Mouse (Mus musculus): ENCODE data around the gene Adcy5. TPM values are rescaled to one million over a fixed set of nuclear protein-coding genes. Genes with fewer than 3 reads are reported as not detected.

The Adcy5 gene
- polyA plus RNA-seq, 2 experiments, result 0.10 to 0.32 TPM

- Histone ChIP-seq H3K4me1 (replicated peaks; ENCODE audit: control insufficient read depth in 2 of 2, insufficient read depth in 2 of 2, low read length in 1 of 2) (no peaks in the 10 kb centered on the region), H3K27me3 (ENCODE audit: control insufficient read depth, insufficient read depth, low read length) (no peaks in the 10 kb centered on the region), H3K4me2 (ENCODE audit: low read depth) (no peak overlapping the region), H3K36me3 (replicated peaks; ENCODE audit: control insufficient read depth, insufficient read depth, low read depth) (no peaks in the 10 kb centered on the region), H3K9ac (replicated peaks) (no peak overlapping the region), H3K27ac (no peak overlapping the region), H3K9me3 (ENCODE audit: control insufficient read depth, low read length) (no peaks in the 10 kb centered on the region), H3K4me3 (ENCODE audit: insufficient read depth in 1 of 2, low read depth in 2 of 2, low read length in 2 of 2) (no peak overlapping the region)
- WGBS (ENCODE audit: insufficient replicate concordance), result 63% methylated on average over 3 of the region's 3 CpGs
- no peak for TF ChIP-seq CTCF (IDR thresholded peaks at IDR 0.05; ENCODE audit: low read depth)
- TF ChIP-seq EP300 (IDR thresholded peaks at IDR 0.05; ENCODE audit: low read depth), result no peak
- ATAC-seq (ENCODE audit: insufficient read depth) (no peak), DNase-seq (ENCODE audit: low read depth in 3 of 3, low spot score in 3 of 3) (no peak)
These were observed 54.1 kb downstream of the Adcy5 start for GRCm38 (mm10) chr16:35208796-35209195.

- DNase-seq (ENCODE audit: low read depth in 3 of 3, low spot score in 3 of 3) (no peak), ATAC-seq (ENCODE audit: insufficient read depth) (no peak)
- H3K4me2 ChIP-seq (ENCODE audit: low read depth), result no peak overlapping the region
- no peaks in the 10 kb centered on the region for H3K4me1 ChIP-seq (replicated peaks; ENCODE audit: control insufficient read depth in 2 of 2, insufficient read depth in 2 of 2, low read length in 1 of 2)
- no peak overlapping the region for H3K27ac ChIP-seq
- H3K36me3 ChIP-seq (replicated peaks; ENCODE audit: control insufficient read depth, insufficient read depth, low read depth), result no peaks in the 10 kb centered on the region
- no peak for TF ChIP-seq CTCF (IDR thresholded peaks at IDR 0.05; ENCODE audit: low read depth)
- TF ChIP-seq EP300 (IDR thresholded peaks at IDR 0.05; ENCODE audit: low read depth), result no peak
- H3K4me3 ChIP-seq (ENCODE audit: insufficient read depth in 1 of 2, low read depth in 2 of 2, low read length in 2 of 2), result no peak overlapping the region
- 72% methylated on average over 5 of the region's 5 CpGs for WGBS (ENCODE audit: insufficient replicate concordance)
- no peaks in the 10 kb centered on the region for H3K9me3 ChIP-seq (ENCODE audit: control insufficient read depth, low read length)
- H3K27me3 ChIP-seq (ENCODE audit: control insufficient read depth, insufficient read depth, low read length), result no peaks in the 10 kb centered on the region
- no peak overlapping the region for H3K9ac ChIP-seq (replicated peaks)
These were observed 55.1 kb downstream of the Adcy5 start for GRCm38 (mm10) chr16:35209753-35210152.

- ATAC-seq (ENCODE audit: insufficient read depth), result no peak
These were observed 60.4 kb downstream of the Adcy5 start for GRCm38 (mm10) chr16:35215047-35215446.

GRCm38 (mm10) chr16:35215498-35215897 lies 60.8 kb downstream of the Adcy5 start:
- no peaks in the 10 kb centered on the region for H3K4me1 ChIP-seq (replicated peaks; ENCODE audit: control insufficient read depth in 2 of 2, insufficient read depth in 2 of 2, low read length in 1 of 2)
- 54% methylated on average over 5 of the region's 5 CpGs for WGBS (ENCODE audit: insufficient replicate concordance)
- H3K9me3 ChIP-seq (ENCODE audit: control insufficient read depth, low read length), result no peaks in the 10 kb centered on the region
- no peak overlapping the region for H3K4me2 ChIP-seq (ENCODE audit: low read depth)
- H3K36me3 ChIP-seq (replicated peaks; ENCODE audit: control insufficient read depth, insufficient read depth, low read depth), result no peaks in the 10 kb centered on the region
- no peak for DNase-seq (ENCODE audit: low read depth in 3 of 3, low spot score in 3 of 3)
- H3K27ac ChIP-seq, result no peak overlapping the region
- TF ChIP-seq EP300 (IDR thresholded peaks at IDR 0.05; ENCODE audit: low read depth) (no peak), CTCF (IDR thresholded peaks at IDR 0.05; ENCODE audit: low read depth) (no peak)
- no peak overlapping the region for H3K4me3 ChIP-seq (ENCODE audit: insufficient read depth in 1 of 2, low read depth in 2 of 2, low read length in 2 of 2)
- H3K27me3 ChIP-seq (ENCODE audit: control insufficient read depth, insufficient read depth, low read length), result no peaks in the 10 kb centered on the region
- ATAC-seq (ENCODE audit: insufficient read depth), result no peak
- no peak overlapping the region for H3K9ac ChIP-seq (replicated peaks)

More at GRCm38 (mm10) chr16:35215047-35215446, 60.4 kb downstream of the Adcy5 start:
- no peak for DNase-seq (ENCODE audit: low read depth in 3 of 3, low spot score in 3 of 3)
- H3K27ac ChIP-seq, result no peak overlapping the region
- H3K4me1 ChIP-seq (replicated peaks; ENCODE audit: control insufficient read depth in 2 of 2, insufficient read depth in 2 of 2, low read length in 1 of 2), result no peaks in the 10 kb centered on the region
- H3K4me2 ChIP-seq (ENCODE audit: low read depth), result no peak overlapping the region
- no peak overlapping the region for H3K9ac ChIP-seq (replicated peaks)
- H3K27me3 ChIP-seq (ENCODE audit: control insufficient read depth, insufficient read depth, low read length), result no peaks in the 10 kb centered on the region
- H3K4me3 ChIP-seq (ENCODE audit: insufficient read depth in 1 of 2, low read depth in 2 of 2, low read length in 2 of 2), result no peak overlapping the region
- no peaks in the 10 kb centered on the region for H3K9me3 ChIP-seq (ENCODE audit: control insufficient read depth, low read length)
- TF ChIP-seq CTCF (IDR thresholded peaks at IDR 0.05; ENCODE audit: low read depth) (no peak), EP300 (IDR thresholded peaks at IDR 0.05; ENCODE audit: low read depth) (no peak)
- H3K36me3 ChIP-seq (replicated peaks; ENCODE audit: control insufficient read depth, insufficient read depth, low read depth), result no peaks in the 10 kb centered on the region
- WGBS (ENCODE audit: insufficient replicate concordance), result 55% methylated on average over 7 of the region's 7 CpGs

GRCm38 (mm10) chr16:35216826-35217491 lies 62.3 kb downstream of the Adcy5 start:
- Histone ChIP-seq H3K9me3 (ENCODE audit: control insufficient read depth, low read length) (no peaks in the 10 kb centered on the region), H3K4me1 (replicated peaks; ENCODE audit: control insufficient read depth in 2 of 2, insufficient read depth in 2 of 2, low read length in 1 of 2) (no peaks in the 10 kb centered on the region), H3K27me3 (ENCODE audit: control insufficient read depth, insufficient read depth, low read length) (no peaks in the 10 kb centered on the region), H3K36me3 (replicated peaks; ENCODE audit: control insufficient read depth, insufficient read depth, low read depth) (no peaks in the 10 kb centered on the region), H3K4me2 (ENCODE audit: low read depth) (no peak overlapping the region), H3K27ac (no peak overlapping the region), H3K4me3 (ENCODE audit: insufficient read depth in 1 of 2, low read depth in 2 of 2, low read length in 2 of 2) (no peak overlapping the region), H3K9ac (replicated peaks) (no peak overlapping the region)
- DNase-seq (ENCODE audit: low read depth in 3 of 3, low spot score in 3 of 3), result no peak
- TF ChIP-seq CTCF (IDR thresholded peaks at IDR 0.05; ENCODE audit: low read depth) (no peak), EP300 (IDR thresholded peaks at IDR 0.05; ENCODE audit: low read depth) (no peak)
- ATAC-seq (ENCODE audit: insufficient read depth), result no peak
- 61% methylated on average over 6 of the region's 6 CpGs for WGBS (ENCODE audit: insufficient replicate concordance)
